Mouse (Mus musculus) intestine, embryonic 15.5 days (tissue): ENCODE measurements around the gene Miga2. TPM values are rescaled to one million over a fixed set of nuclear protein-coding genes. Genes with fewer than 3 reads are reported as not detected.

Experiments
- ATAC-seq: fragments of 200-750 bp; cut with Nextera tagmentation; 2 replicates; pipeline ENCODE4 v1.8.0; 2017; ENCODE audit warnings: moderate TSS enrichment, moderate library complexity
- H3K27ac ChIP-seq: fragments of 300-500 bp; sonication (generic); 2 replicates; pipeline ENCODE4 v1.5.1; 2015; ENCODE audit warnings: mild to moderate bottlenecking, inconsistent platforms
- H3K27me3 ChIP-seq: fragments of 300-500 bp; sonication (generic); replicated peaks from 2 replicates; pipeline ENCODE4 v1.6.1; 2015; ENCODE audit warnings: inconsistent platforms
- H3K36me3 ChIP-seq: fragments of 300-500 bp; sonication (generic); 2 replicates; pipeline ENCODE4 v1.6.1; 2015; ENCODE audit warnings: inconsistent platforms
- H3K4me1 ChIP-seq: fragments of 300-500 bp; sonication (generic); replicated peaks from 2 replicates; pipeline ENCODE4 v1.6.1; 2015; ENCODE audit warnings: inconsistent platforms
- H3K4me2 ChIP-seq: fragments of 300-500 bp; sonication (generic); replicated peaks from 2 replicates; pipeline ENCODE4 v1.6.1; 2015; ENCODE audit warnings: mild to moderate bottlenecking, inconsistent platforms
- H3K4me3 ChIP-seq: fragments of 300-500 bp; sonication (generic); replicated peaks from 2 replicates; pipeline ENCODE4 v1.5.1; 2015; ENCODE audit warnings: inconsistent platforms
- H3K9ac ChIP-seq: fragments of 300-500 bp; sonication (generic); 2 replicates; pipeline ENCODE4 v1.6.1; 2015; ENCODE audit warnings: inconsistent platforms
- H3K9me3 ChIP-seq: fragments of 300-500 bp; sonication (generic); 2 replicates; pipeline ENCODE4 v1.6.1; 2016; ENCODE audit warnings: inconsistent platforms
- WGBS: fragments of 180-500 bp; shearing (Covaris S2); methylation state at CpG from one replicate; pipeline ENCODE4 v1.1.7; 2015; 5-methylcytosine and 5-hydroxymethylcytosine counted together
- polyA plus RNA-seq: library from polyadenylated mRNA; unstranded; fragments of >200 nt; fragmentation: Nextera tagmentation; extraction: Ambion mirVana; gene quantifications from 2 replicates; pipeline ENCODE4 v1.2.1, GENCODE M21; 2015

Miga2 gene
- polyA plus RNA-seq, 1 experiment from 2014 or later: 20.9 TPM

DNA sequence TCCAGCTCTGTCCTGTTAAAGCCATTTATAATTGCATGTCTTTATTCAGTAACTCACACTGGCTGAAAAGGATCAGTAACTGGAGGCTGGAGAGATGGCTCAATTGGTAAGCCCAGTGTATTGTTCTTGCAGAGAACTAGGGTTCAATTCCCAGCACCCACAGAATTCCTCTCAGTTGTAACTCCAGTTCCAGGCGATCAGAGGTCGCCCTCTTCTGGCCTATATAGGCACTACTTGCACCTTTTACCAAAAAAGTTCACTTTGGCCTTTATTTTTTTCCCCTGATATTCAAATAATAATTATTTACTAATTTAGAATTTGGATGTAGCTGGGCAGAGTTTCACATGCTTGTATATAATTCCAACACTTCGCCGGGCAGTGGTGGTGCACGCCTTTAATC is 1.2 kb upstream of the Miga2 start:
- ATAC-seq: no peak
- WGBS: 67% methylated on average over 5 of the region's 5 CpGs

DNA sequence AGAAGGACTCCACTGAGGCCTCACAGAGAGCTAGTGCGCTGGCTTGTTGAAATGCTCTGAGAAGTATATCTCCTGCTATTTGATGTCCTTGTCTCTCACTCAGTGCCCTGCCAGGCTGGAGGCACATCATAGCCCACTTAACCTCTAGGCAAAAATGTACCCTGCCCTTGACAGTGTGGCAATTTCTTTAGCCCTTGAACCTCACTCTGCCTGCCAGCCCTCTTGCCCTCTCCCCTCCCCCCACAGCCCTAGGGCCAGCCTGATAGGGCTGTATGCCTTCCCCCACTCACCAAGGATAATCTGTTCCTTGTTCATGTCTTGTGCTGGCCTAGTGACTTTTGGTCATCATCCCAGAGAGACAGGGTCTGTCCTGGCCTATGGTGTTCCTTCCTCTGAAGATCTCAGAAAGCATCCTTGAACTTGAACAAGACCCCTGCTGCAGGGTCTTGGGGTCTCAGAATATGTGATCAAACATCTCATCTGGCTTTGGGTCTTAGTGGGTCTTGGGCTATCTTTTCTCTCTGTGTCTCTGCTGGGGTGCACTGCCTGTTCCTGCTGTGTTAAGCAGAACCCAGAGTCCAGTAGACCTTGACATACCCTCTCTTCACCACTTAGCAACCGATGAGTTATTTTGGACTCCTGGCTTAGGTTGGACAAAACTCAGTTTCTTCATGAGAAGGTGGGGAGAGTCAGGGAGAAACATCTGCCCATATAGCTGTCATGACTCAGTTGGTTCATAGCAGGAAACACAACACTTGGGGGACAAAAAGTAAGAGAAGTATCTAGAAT is 1.4 kb downstream of the Miga2 start:
- Histone ChIP-seq H3K27ac (no peak overlapping the region), H3K4me2 (peak overlapping the region; percentile 80), H3K27me3 (no peaks in the 10 kb centered on the region), H3K9ac (peak overlapping the region; percentile 86), H3K36me3 (peaks cover 27% of the 10 kb centered on the region), H3K4me1 (peaks cover 19% of the 10 kb centered on the region), H3K9me3 (no peaks in the 10 kb centered on the region), H3K4me3 (peak overlapping the region; percentile 93)
- ATAC-seq: no peak
- 82% methylated on average over 2 of the region's 2 CpGs for WGBS

More for the DNA sequence above, 1.2 kb upstream of the Miga2 start:
- H3K36me3 ChIP-seq: peaks cover 4% of the 10 kb centered on the region; the same call in 1 of the 2 replicates
- no peaks in the 10 kb centered on the region for H3K9me3 ChIP-seq
- no peak overlapping the region for H3K9ac ChIP-seq
- H3K4me3 ChIP-seq: no peak overlapping the region
- no peak overlapping the region for H3K4me2 ChIP-seq
- H3K4me1 ChIP-seq: peaks cover 28% of the 10 kb centered on the region
- H3K27me3 ChIP-seq: no peaks in the 10 kb centered on the region
- no peak overlapping the region for H3K27ac ChIP-seq

DNA sequence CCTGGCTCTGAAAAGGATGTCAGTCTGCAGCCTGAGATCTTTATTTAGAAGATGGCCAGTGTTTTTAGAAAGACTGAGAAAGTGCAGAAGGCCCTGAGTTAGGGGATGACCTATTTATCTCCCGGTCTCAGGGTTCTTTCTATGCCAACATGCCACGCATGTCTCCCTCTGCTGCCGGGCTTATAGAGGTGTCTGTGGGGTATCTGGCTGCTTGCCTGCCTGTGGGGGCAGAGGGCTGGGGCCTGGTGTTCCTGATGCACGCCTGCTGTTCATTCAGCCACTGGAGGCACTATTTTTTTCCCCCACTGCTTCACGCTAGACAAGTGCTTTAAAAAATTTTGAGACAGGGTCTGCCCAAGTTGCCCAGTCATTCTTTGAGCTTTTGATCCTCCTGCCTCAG is 2.2 kb downstream of the Miga2 start:
- H3K4me2 ChIP-seq: no peak overlapping the region
- WGBS: 70% methylated on average over 5 of the region's 5 CpGs
- no peak for ATAC-seq
- H3K4me3 ChIP-seq: no peak overlapping the region
- peaks cover 17% of the 10 kb centered on the region for H3K4me1 ChIP-seq
- H3K9me3 ChIP-seq: no peaks in the 10 kb centered on the region
- H3K9ac ChIP-seq: no peak overlapping the region
- H3K27ac ChIP-seq: no peak overlapping the region
- peaks cover 34% of the 10 kb centered on the region for H3K36me3 ChIP-seq
- no peaks in the 10 kb centered on the region for H3K27me3 ChIP-seq

GRCm38 (mm10) chr2:30371544-30371943 is 7.5 kb downstream of the Miga2 start:
- peaks cover 63% of the 10 kb centered on the region for H3K36me3 ChIP-seq
- H3K4me3 ChIP-seq: no peak overlapping the region
- no peak for ATAC-seq
- no peak overlapping the region for H3K4me2 ChIP-seq
- H3K9ac ChIP-seq: no peak overlapping the region
- 95% methylated on average over 8 of the region's 8 CpGs for WGBS
- no peak overlapping the region for H3K27ac ChIP-seq
- no peaks in the 10 kb centered on the region for H3K27me3 ChIP-seq
- no peaks in the 10 kb centered on the region for H3K9me3 ChIP-seq
- no peaks in the 10 kb centered on the region for H3K4me1 ChIP-seq

GRCm38 (mm10) chr2:30372726-30373125 is 8.7 kb downstream of the Miga2 start:
- Histone ChIP-seq H3K27me3 (no peaks in the 10 kb centered on the region), H3K4me1 (no peaks in the 10 kb centered on the region), H3K36me3 (peaks cover 64% of the 10 kb centered on the region), H3K9me3 (no peaks in the 10 kb centered on the region), H3K4me2 (no peak overlapping the region), H3K4me3 (no peak overlapping the region), H3K27ac (no peak overlapping the region), H3K9ac (no peak overlapping the region)
- ATAC-seq: no peak
- WGBS: 95% methylated on average over 5 of the region's 5 CpGs

- Histone ChIP-seq H3K4me1 (no peaks in the 10 kb centered on the region), H3K4me2 (no peak overlapping the region), H3K4me3 (no peak overlapping the region), H3K9me3 (no peaks in the 10 kb centered on the region), H3K36me3 (peaks cover 49% of the 10 kb centered on the region), H3K9ac (no peak overlapping the region), H3K27ac (no peak overlapping the region), H3K27me3 (no peaks in the 10 kb centered on the region)
- no peak for ATAC-seq
- 91% methylated on average over 10 of the region's 10 CpGs for WGBS
These were observed 11.9 kb downstream of the Miga2 start for GRCm38 (mm10) chr2:30375893-30376292.

DNA sequence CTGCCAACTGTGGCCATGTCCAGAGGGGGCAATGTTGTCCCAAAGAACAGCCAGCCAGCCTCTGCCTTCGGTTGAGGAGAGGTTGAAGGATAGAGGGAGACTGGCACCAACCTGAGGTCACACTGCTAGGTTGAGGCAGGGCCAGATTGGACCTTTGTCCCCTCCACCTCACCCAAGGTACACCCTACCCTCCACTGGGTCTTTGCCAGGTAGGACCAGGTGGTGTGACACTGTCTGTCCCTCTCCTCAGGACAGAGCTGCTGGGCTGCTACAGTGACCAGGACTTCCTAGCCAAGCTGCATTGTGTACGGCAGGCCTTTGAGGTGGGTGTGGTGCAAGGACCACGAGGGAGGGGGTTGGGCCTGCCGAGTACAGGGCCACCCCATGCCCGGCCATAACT is 13.7 kb downstream of the Miga2 start:
- Histone ChIP-seq H3K9ac (no peak overlapping the region), H3K4me2 (no peak overlapping the region), H3K27me3 (no peaks in the 10 kb centered on the region), H3K4me1 (no peaks in the 10 kb centered on the region), H3K27ac (no peak overlapping the region), H3K9me3 (no peaks in the 10 kb centered on the region), H3K36me3 (peaks cover 42% of the 10 kb centered on the region), H3K4me3 (no peak overlapping the region)
- WGBS: 86% methylated on average over 5 of the region's 5 CpGs
- ATAC-seq: no peak

- Histone ChIP-seq H3K9ac (no peak overlapping the region), H3K27me3 (no peaks in the 10 kb centered on the region), H3K4me3 (no peak overlapping the region), H3K9me3 (no peaks in the 10 kb centered on the region), H3K27ac (no peak overlapping the region), H3K4me2 (no peak overlapping the region), H3K36me3 (peaks cover 39% of the 10 kb centered on the region), H3K4me1 (no peaks in the 10 kb centered on the region)
- no peak for ATAC-seq
- 80% methylated on average over 7 of the region's 7 CpGs for WGBS
These were observed 15.3 kb downstream of the Miga2 start for GRCm38 (mm10) chr2:30379307-30379706.

DNA sequence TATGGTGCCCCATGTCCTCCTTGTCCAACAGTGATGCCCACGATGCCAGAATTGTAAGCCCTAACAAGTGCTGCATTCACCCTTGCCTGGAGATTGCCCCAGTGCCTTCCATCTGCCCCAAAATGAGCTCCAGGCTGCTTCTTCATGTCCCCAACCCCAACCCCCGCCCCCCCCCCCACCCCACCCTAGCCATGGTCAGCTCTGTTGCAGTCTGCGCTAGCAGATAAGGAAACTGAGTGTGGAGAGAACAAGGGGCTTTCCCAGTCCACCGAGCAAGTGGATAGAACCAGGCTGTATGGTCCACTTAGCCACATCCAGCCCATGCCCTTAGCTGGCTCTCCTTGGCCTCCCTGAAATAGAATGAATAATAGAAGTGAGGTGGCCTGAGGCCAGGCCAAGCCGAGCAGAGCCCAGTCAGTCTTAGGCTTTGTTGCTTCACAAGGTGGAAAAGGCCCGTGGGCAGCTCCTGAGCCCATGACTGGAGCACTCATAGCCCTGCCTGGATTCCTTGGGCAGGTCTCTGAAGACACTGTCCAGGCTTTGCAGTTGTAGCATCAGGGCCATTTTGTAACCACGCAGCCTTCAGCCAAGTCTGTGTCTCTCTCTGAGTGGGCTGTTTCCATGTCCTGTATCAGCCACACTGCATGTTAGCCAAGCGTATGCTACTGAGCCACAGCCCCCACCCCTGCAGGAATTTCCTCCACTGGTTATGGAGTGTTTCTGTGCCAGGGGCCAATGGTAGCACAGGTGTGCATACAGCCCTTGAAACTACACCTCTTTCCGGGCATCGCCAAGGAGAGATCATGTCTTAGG is 16.7 kb downstream of the Miga2 start:
- Histone ChIP-seq H3K9me3 (no peaks in the 10 kb centered on the region), H3K9ac (no peak overlapping the region), H3K4me1 (no peaks in the 10 kb centered on the region), H3K36me3 (peaks cover 37% of the 10 kb centered on the region), H3K4me2 (no peak overlapping the region), H3K27ac (no peak overlapping the region), H3K27me3 (no peaks in the 10 kb centered on the region), H3K4me3 (no peak overlapping the region)
- ATAC-seq: no peak
- WGBS: 86% methylated on average over 10 of the region's 10 CpGs

- Histone ChIP-seq H3K4me2 (no peak overlapping the region), H3K27me3 (no peaks in the 10 kb centered on the region), H3K4me1 (no peaks in the 10 kb centered on the region), H3K9ac (no peak overlapping the region), H3K4me3 (no peak overlapping the region), H3K27ac (no peak overlapping the region), H3K9me3 (no peaks in the 10 kb centered on the region), H3K36me3 (peaks cover 32% of the 10 kb centered on the region)
- WGBS: 91% methylated on average over 4 of the region's 4 CpGs
- no peak for ATAC-seq
These were observed 17.3 kb downstream of the Miga2 start for GRCm38 (mm10) chr2:30381377-30381725.

DNA sequence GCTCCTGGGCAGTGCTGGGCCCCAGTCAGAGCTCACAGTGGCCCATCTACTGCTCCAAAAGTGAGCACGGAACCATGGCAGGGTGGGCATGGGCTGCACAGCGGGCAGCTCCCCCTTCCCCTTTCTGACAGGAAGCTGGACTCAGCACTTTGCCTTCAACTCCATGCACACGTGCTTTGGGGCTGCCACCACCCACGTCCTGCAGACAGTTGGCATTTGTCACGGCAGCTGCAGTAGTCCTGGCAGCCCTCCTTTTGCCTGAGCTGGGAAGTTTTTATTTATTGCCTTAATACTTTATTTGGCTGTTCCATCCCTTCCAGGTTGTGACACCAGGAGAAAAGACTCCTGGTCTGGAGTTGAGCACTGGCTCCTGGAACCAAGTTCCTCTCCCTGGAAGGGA is 20.8 kb downstream of the Miga2 start:
- H3K36me3 ChIP-seq: peaks cover 15% of the 10 kb centered on the region
- H3K27me3 ChIP-seq: no peaks in the 10 kb centered on the region
- H3K4me1 ChIP-seq: no peaks in the 10 kb centered on the region
- no peak for ATAC-seq
- H3K4me3 ChIP-seq: no peak overlapping the region
- no peaks in the 10 kb centered on the region for H3K9me3 ChIP-seq
- 75% methylated on average over 5 of the region's 5 CpGs for WGBS
- no peak overlapping the region for H3K9ac ChIP-seq
- no peak overlapping the region for H3K4me2 ChIP-seq
- H3K27ac ChIP-seq: no peak overlapping the region

- H3K27me3 ChIP-seq: no peaks in the 10 kb centered on the region
- 84% methylated on average over 4 of the region's 4 CpGs for WGBS
These were observed 21.6 kb downstream of the Miga2 start for GRCm38 (mm10) chr2:30385591-30385990.

More at GRCm38 (mm10) chr2:30385591-30385990, 21.6 kb downstream of the Miga2 start:
- no peaks in the 10 kb centered on the region for H3K4me1 ChIP-seq
- no peaks in the 10 kb centered on the region for H3K9me3 ChIP-seq
- H3K27ac ChIP-seq: no peak overlapping the region
- H3K36me3 ChIP-seq: peaks cover 15% of the 10 kb centered on the region
- no peak overlapping the region for H3K4me3 ChIP-seq
- ATAC-seq: no peak
- H3K9ac ChIP-seq: no peak overlapping the region
- no peak overlapping the region for H3K4me2 ChIP-seq
